Mouse (Mus musculus) adrenal gland, postnatal 4 days (tissue): Measurements from ENCODE around the gene Hsf2. TPM values are rescaled to one million over a fixed set of nuclear protein-coding genes. Genes with fewer than 3 reads are reported as not detected.
"Not testable (repeated sequence)": the region's sequence is repeated elsewhere in the genome, so short reads cannot be mapped to it uniquely, and the experiment has no call there.

Experiments
- DNase-seq, 2 experiments: peaks; one replicate each; pipeline ENCODE4 v3.0.0; 2021 to 2022; ENCODE audit warnings: low spot score in 2 of 2, mixed read lengths in 2 of 2
- long read RNA-seq, 2 experiments: library from polyadenylated mRNA; stranded (forward); transcript quantifications; one replicate each; pipeline ENCODE4 v2.0.0; 2021
- total RNA-seq, 2 experiments: library from RNA; stranded (reverse); gene quantifications; 2 replicates each; pipeline ENCODE4 v1.2.3; 2021

Hsf2 gene
- 10 to 100 TPM; 22.2 to 22.4 TPM for total RNA-seq
- long read RNA-seq, experiment 1, partial matches to known transcripts = 0 of 3 reads
- long read RNA-seq, experiment 1, other reads (novel, unspliced or antisense) = 2 of 3 reads
- long read RNA-seq, experiment 2, transcript Hsf2-201 (12 exons, 2,604 nt) = major isoform, 7 of 18 reads
- long read RNA-seq, experiment 2, partial matches to known transcripts = 1 of 18 reads
- long read RNA-seq, experiment 2, other reads (novel, unspliced or antisense) = 10 of 18 reads

GRCm38 (mm10) chr10:57485908-57486541, at the start of gene Hsf2:
Hsf2 (plus strand) TSS chr10:57486385.
- DNase-seq = peak; percentile 90 to 91

- peak in 1 of 2 experiments; percentile 17 for DNase-seq
These were observed 48.3 kb upstream of the Hsf2 start for GRCm38 (mm10) chr10:57437898-57438297.

DNA sequence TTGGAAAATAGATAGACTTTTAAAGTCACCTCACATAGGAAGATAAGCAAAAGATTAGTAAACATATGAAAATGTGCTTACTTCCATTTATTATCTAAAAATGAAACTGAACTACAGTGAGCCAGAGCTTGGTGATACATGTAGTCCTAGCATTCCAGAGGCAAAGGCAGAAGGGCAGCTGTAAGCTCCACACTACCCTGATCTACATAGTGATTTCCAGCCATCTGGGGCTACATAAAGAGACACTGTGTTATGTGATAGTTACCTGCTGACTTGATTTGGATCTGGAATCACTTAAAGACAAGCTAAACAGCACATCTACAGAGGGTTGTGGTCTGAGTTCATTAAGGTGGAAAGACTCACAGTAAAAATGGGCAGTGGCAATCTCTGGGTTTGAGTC, 45.1 kb upstream of the Hsf2 start:
- DNase-seq = no peak

DNA sequence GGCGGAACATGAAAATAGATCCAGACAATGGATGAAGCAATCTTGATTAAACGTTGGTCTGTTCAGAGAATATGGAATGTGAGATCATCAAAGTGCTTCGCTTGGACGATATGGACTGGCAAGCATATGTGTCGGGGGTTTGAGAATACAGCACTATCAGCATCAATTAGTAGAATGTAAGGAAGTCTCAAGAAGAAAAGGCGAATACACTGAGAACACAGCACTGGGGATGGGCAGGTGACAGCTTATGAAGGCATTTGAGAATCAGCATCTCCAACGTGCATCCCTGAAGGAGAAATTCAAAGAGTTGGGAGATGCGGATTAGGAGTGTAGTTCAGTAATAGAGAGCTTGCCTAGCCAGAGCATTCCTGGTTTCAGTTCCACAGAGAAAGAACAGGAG, 41.8 kb upstream of the Hsf2 start:
- no peak for DNase-seq

DNA sequence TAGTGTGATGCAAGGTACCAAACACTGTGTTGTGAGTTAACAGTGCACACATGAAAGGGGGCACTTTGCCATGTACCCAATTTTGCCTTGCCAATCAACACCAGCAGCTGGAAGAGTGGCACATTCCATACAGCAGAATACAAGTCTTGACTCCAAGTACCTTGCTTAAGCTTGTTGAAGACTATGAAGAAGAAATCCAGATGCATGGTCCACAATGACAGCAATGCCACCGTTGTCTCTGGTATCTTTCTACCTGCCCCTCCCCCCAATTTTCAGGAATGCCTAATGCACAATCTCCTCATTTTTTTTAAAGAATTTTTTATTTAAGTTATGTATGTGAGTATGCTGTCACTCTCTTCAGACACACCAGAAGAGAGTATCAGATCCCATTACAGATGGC, 40.5 kb upstream of the Hsf2 start:
- DNase-seq = no peak

DNA sequence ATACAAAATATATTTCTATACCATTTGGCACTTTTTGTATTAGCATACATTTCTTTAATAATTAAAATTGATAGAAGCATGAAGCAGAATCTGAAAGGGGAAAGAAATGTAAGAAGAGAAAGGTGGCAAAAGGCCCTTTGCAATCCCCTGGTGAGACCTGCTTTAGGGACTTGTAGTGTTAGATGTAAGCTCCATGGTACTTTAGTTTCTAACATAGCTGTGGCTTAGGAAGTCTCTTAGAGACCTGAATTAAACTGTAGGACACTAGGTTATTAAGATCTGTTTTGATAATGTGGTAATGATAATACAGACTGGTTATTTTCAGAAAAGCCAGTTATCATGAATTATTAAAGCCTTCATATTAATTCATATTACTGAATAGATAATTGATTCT, 38.5 kb upstream of the Hsf2 start:
- DNase-seq = no peak

GRCm38 (mm10) chr10:57448051-57448716, 38.0 kb upstream of the Hsf2 start:
- peak in 1 of 2 experiments; percentile 54 for DNase-seq

- not testable (repeated sequence) for DNase-seq
These were observed 22.9 kb upstream of the Hsf2 start for GRCm38 (mm10) chr10:57463298-57463697.

- DNase-seq = no peak
These were observed 20.4 kb upstream of the Hsf2 start for GRCm38 (mm10) chr10:57465768-57466167.

DNA sequence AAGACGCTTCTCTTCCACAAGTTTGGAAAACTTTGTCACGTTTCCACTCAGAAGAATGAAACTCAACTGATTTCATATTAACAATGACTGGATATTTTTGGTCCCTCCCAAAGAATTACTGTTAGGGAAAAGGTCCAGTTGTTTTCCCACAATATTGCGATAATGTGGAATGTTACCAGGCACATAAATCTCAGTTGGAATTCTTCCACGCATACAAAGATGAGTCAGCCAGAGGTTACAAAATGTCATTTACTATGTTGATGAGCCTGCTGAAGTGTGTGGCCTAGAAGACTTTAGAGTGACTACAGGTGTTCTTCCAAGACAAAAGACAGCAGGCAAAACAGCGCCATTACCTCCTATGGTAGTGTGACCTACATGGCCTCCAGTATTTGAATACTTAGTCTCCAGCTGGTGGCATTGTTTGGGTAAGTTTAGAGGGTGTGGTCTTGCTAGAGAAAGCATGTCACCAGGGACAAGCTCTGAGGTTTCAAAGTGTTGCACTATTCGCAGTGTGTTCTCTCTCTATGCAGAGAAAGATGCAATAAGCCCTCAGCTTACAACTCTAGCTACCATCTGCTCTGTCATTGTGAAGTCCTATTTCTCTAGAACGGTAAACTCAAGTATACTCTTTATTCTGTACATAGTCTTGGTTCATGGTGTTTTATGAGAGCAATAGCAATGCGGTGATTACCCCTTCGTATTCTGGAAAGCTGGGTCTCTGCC, 8.9 kb upstream of the Hsf2 start:
- no peak for DNase-seq

- DNase-seq = no peak
These were observed 4.5 kb upstream of the Hsf2 start for GRCm38 (mm10) chr10:57481717-57482116.

- DNase-seq = no peak
These were observed 1.4 kb upstream of the Hsf2 start for GRCm38 (mm10) chr10:57484741-57485140.

DNA sequence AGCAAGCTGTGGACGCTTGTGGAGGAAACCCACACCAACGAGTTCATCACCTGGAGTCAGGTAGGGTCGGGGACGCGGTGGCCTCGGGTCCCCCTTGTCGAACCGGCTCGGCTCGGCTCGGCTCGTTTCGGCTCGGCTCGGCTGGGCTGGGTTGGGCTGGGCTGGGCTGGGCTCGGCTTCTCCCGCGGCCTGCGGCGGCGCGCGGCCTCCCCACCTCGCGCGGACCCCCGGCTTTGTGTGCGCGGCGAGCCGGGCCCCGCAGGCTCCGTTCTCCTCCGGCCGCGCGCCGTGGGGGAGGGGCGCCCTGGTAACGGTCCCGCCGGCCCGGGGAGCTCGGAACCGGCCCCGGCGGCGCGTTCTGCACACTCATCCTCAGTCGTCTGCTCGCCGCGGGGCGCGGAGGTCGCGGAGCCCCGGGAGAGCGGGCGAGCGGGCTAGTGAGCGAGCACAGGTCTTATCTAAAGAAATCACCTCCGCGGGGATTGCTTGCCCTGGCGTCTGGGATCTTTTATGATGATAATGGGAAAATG, 422 bp downstream of the Hsf2 start:
- DNase-seq = peak; percentile 63 to 65

- DNase-seq = no peak
These were observed 1.0 kb downstream of the Hsf2 start for GRCm38 (mm10) chr10:57487201-57487600.

- no peak for DNase-seq
These were observed 2.4 kb downstream of the Hsf2 start for GRCm38 (mm10) chr10:57488591-57488990.

DNA sequence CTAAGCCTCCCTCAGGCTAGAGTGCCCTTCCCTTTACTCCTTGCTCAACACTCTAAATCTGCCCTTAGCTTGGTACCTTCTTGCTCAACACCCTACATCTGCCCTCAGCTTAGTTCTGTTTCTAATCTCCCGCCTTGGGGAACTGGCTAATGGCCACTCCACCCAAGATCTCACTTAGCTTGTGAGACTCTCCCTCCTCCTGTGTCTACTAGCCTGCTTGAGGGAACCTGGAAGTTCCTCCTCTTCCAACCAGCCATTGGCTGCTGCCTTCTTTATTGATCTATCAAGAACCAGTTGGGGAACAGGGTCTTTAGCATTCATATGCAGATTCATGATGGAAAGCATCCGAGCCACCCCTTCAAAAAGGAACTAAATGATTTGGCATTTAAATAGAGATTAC, 5.9 kb downstream of the Hsf2 start:
- DNase-seq = no peak

GRCm38 (mm10) chr10:57499414-57500156, 13.4 kb downstream of the Hsf2 start:
- no peak for DNase-seq

- no peak for DNase-seq
These were observed 28.4 kb downstream of the Hsf2 start for GRCm38 (mm10) chr10:57514616-57515015.

- no peak for DNase-seq
These were observed 29.1 kb downstream of the Hsf2 start for GRCm38 (mm10) chr10:57515278-57515677.

DNA sequence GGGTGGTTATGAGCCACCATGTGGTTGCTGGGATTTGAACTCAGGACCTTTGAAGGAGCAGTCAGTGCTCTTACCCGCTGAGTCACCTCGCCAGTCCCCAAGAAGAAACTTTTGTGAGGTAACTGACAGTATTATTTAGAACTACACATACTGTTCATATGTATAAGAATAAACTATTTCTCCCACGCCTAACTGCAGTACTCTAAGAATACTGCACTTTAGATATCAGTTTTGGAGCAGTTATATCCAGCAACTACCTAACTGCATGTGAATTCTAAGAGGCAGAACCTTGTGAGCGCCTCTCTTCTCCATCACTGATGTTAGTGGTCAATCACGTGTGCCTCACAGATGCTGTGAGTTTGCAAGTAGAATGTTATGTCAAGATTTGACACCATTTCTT, 40.3 kb downstream of the Hsf2 start:
- no peak for DNase-seq

GRCm38 (mm10) chr10:57531076-57531475, 44.9 kb downstream of the Hsf2 start:
- DNase-seq = no peak
